Mouse (Mus musculus) liver, embryonic 11.5 days (tissue): ENCODE data around the gene Pcbp3. TPM values are rescaled to one million over a fixed set of nuclear protein-coding genes. Genes with fewer than 3 reads are reported as not detected.

Experiments used
- ATAC-seq: fragments of 200-750 bp; cut with Nextera tagmentation; replicated peaks from 2 replicates; pipeline ENCODE4 v1.8.0; 2017; ENCODE audit warnings: moderate number of reproducible peaks, mild to moderate bottlenecking, moderate TSS enrichment, moderate library complexity; ENCODE audit not compliant: low FRiP score
- DNase-seq: peaks from one replicate; pipeline ENCODE4 v3.0.0-alpha.2; 2017; ENCODE audit warnings: low spot score
- H3K27ac ChIP-seq: fragments of 300-500 bp; sonication (generic); 2 replicates; pipeline ENCODE4 v1.5.1; 2014; ENCODE audit warnings: mild to moderate bottlenecking, low read depth, low read length, control low read depth
- H3K27me3 ChIP-seq: fragments of 300-500 bp; sonication (generic); replicated peaks from 2 replicates; pipeline ENCODE4 v1.6.1; 2014; ENCODE audit warnings: low read length, mixed read lengths; ENCODE audit not compliant: control insufficient read depth, insufficient read depth
- H3K36me3 ChIP-seq: fragments of 300-500 bp; sonication (generic); 2 replicates; pipeline ENCODE4 v1.6.1; 2014; ENCODE audit warnings: mild to moderate bottlenecking, low read length, moderate library complexity, mixed read lengths; ENCODE audit not compliant: control insufficient read depth, insufficient read depth
- H3K4me1 ChIP-seq: fragments of 300-500 bp; sonication (generic); replicated peaks from 2 replicates; pipeline ENCODE4 v1.6.1; 2014; ENCODE audit warnings: low read length, mixed read lengths; ENCODE audit not compliant: control insufficient read depth, insufficient read depth
- H3K4me2 ChIP-seq: fragments of 300-500 bp; sonication (generic); 2 replicates; pipeline ENCODE4 v1.6.1; 2014; ENCODE audit warnings: mild to moderate bottlenecking, control low read depth, moderate library complexity
- H3K4me3 ChIP-seq: fragments of 300-500 bp; sonication (generic); 2 replicates; pipeline ENCODE4 v1.5.1; 2014; ENCODE audit warnings: low read depth, low read length, control low read depth
- H3K9ac ChIP-seq: fragments of 300-500 bp; sonication (generic); 2 replicates; pipeline ENCODE4 v1.6.1; 2014; ENCODE audit warnings: low read depth, low read length, control low read depth
- H3K9me3 ChIP-seq: fragments of 300-500 bp; sonication (generic); 2 replicates; pipeline ENCODE4 v1.6.1; 2016; ENCODE audit warnings: low read length, inconsistent platforms, mixed read lengths; ENCODE audit not compliant: control insufficient read depth
- WGBS: fragments of 180-500 bp; shearing (Covaris S2); extraction: QIAGEN DNeasy Blood & Tissue Kit; methylation state at CpG from one replicate; pipeline ENCODE4 v1.1.7; 2014; 5-methylcytosine and 5-hydroxymethylcytosine counted together
- polyA plus RNA-seq: library from polyadenylated mRNA; unstranded; fragments of >200 nt; fragmentation: Nextera tagmentation; extraction: Ambion mirVana; gene quantifications from 2 replicates; pipeline ENCODE4 v1.2.1, GENCODE M21; 2014

Pcbp3 gene
- polyA plus RNA-seq, 1 experiment from 2014 or later, result 9.6 TPM

GRCm38 (mm10) chr10:76725682-76726285, 235.9 kb downstream of the Pcbp3 start, which contains the start of gene Col6a1:
Col6a1 (minus strand) TSS chr10:76726168.
- Histone ChIP-seq H3K4me1 (0 out of 2 replicates have a peak, but pooled peaks cover 3% of the 10 kb centered on the region), H3K27ac (no peak within 1 kb of the TSS), H3K9ac (no peak within 1 kb of the TSS), H3K4me3 (0 out of 2 replicates have a peak within 1 kb of the TSS, but pooled peaks have one; percentile 5), H3K9me3 (no peaks in the 10 kb centered on the region), H3K4me2 (peak within 1 kb of the TSS; percentile 11), H3K27me3 (no peaks in the 10 kb centered on the region), H3K36me3 (no peaks in the 10 kb centered on the region)
- 29% methylated on average over 9 of the region's 9 CpGs for WGBS
- DNase-seq, result peak; percentile 30
- no peak for ATAC-seq

- no peaks in the 10 kb centered on the region for H3K9me3 ChIP-seq
- H3K4me1 ChIP-seq, result 0 out of 2 replicates have a peak, but pooled peaks cover 3% of the 10 kb centered on the region
- 67% methylated on average over 2 of the region's 2 CpGs for WGBS
- no peaks in the 10 kb centered on the region for H3K27me3 ChIP-seq
- no peak overlapping the region for H3K9ac ChIP-seq
- no peak overlapping the region for H3K27ac ChIP-seq
- DNase-seq (peak; percentile 28), ATAC-seq (no peak)
- H3K36me3 ChIP-seq, result no peaks in the 10 kb centered on the region
- no peak overlapping the region for H3K4me3 ChIP-seq
- peak overlapping the region; percentile 11 for H3K4me2 ChIP-seq
These were observed 236.6 kb downstream of the Pcbp3 start for GRCm38 (mm10) chr10:76725097-76725496.

- 0 out of 2 replicates have a peak, but pooled peaks cover 3% of the 10 kb centered on the region for H3K4me1 ChIP-seq
- no peak overlapping the region for H3K9ac ChIP-seq
- ATAC-seq (no peak), DNase-seq (peak; percentile 25)
- no peaks in the 10 kb centered on the region for H3K27me3 ChIP-seq
- no peak overlapping the region for H3K4me3 ChIP-seq
- H3K9me3 ChIP-seq, result no peaks in the 10 kb centered on the region
- peak overlapping the region; percentile 11; the same call in 1 of the 2 replicates for H3K4me2 ChIP-seq
- no peaks in the 10 kb centered on the region for H3K36me3 ChIP-seq
- WGBS, result 40% methylated on average over 5 of the region's 5 CpGs
- H3K27ac ChIP-seq, result no peak overlapping the region
These were observed 237.4 kb downstream of the Pcbp3 start for GRCm38 (mm10) chr10:76724231-76724736.

DNA sequence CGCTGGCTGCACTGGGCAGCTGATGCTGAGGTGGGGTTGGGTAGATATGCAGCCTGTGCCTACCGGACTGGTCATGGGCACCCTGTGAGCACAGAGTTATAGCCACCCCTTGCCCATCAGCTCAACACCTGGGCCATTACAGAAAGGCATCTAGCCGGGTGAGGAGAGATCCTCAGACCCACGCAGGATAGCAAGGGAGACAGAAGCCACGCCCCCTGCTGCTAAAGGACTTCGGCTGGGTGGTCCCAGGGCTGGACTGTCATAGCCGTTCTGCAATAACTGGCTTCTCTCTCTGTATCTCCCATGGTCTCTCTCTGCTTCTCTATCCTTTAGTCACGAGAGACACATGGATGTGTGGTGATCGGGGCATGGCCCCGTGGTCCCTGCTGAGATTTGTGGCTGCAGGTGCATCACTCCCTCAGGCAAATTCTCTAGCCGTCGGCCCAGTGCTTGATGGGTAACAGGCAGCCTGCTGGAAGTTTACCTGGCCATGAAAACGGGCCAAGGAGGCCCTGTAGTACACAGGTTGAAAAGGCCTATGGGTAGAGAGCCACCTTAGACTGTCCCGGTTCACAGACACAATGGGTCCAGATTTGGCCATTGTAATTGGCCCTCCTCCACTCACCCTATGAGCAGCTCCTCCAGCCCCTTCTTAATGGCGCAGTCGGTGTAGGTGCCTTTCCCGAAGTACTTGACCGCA, 238.8 kb downstream of the Pcbp3 start:
- Histone ChIP-seq H3K9ac (no peak overlapping the region), H3K36me3 (no peaks in the 10 kb centered on the region), H3K27ac (no peak overlapping the region), H3K4me1 (0 out of 2 replicates have a peak, but pooled peaks cover 3% of the 10 kb centered on the region), H3K4me2 (no peak overlapping the region), H3K27me3 (no peaks in the 10 kb centered on the region), H3K4me3 (no peak overlapping the region), H3K9me3 (no peaks in the 10 kb centered on the region)
- no peak for DNase-seq
- no peak for ATAC-seq
- 85% methylated on average over 18 of the region's 18 CpGs for WGBS

DNA sequence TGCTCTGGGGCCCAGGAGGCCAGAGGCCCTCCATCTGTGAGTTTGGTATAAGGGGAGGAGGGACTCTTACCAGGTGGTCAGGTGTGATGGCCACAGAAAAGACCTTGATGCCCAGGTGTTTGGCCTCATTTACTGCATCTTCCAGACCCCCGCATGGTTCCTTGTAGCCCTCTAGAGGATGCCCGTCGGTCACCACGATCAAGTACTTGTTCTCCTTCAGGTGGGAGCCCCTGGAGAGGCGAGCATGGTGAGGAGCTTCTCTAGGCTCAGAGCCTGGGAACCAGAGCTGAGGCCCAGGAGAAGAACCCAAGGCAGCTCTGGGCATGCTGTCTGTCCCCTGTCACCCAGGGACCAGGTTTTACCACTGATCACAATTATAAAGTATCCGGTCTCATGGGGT, 239.9 kb downstream of the Pcbp3 start:
- no peaks in the 10 kb centered on the region for H3K27me3 ChIP-seq
- no peaks in the 10 kb centered on the region for H3K36me3 ChIP-seq
- H3K4me3 ChIP-seq, result no peak overlapping the region
- H3K4me1 ChIP-seq, result 0 out of 2 replicates have a peak, but pooled peaks cover 3% of the 10 kb centered on the region
- 86% methylated on average over 6 of the region's 6 CpGs for WGBS
- no peak overlapping the region for H3K4me2 ChIP-seq
- ATAC-seq (no peak), DNase-seq (no peak)
- H3K9ac ChIP-seq, result no peak overlapping the region
- no peaks in the 10 kb centered on the region for H3K9me3 ChIP-seq
- no peak overlapping the region for H3K27ac ChIP-seq

DNA sequence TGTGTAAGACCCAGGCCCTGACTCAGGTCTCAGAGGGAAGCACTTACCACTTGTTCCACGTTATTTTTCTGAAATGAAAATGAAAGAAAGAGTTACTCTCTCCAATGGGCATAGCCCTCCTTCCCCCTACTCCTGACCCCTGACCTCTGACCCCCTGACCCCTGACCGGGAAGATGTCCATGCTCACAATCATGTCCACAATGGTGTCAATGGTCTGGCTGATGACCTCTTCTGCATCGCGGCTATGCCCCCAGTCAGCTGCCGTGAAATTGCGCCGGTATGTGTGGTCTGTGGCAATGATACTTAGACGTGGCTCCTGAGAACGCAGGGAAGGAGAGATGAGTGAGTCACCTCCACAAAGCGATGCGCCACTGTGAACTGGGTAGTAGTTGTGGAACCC, 240.5 kb downstream of the Pcbp3 start:
- no peak for DNase-seq
- Histone ChIP-seq H3K4me3 (no peak overlapping the region), H3K9ac (no peak overlapping the region), H3K36me3 (no peaks in the 10 kb centered on the region), H3K9me3 (no peaks in the 10 kb centered on the region), H3K4me1 (0 out of 2 replicates have a peak, but pooled peaks cover 3% of the 10 kb centered on the region), H3K27ac (no peak overlapping the region), H3K4me2 (no peak overlapping the region), H3K27me3 (no peaks in the 10 kb centered on the region)
- no peak for ATAC-seq
- WGBS, result 82% methylated on average over 11 of the region's 11 CpGs

DNA sequence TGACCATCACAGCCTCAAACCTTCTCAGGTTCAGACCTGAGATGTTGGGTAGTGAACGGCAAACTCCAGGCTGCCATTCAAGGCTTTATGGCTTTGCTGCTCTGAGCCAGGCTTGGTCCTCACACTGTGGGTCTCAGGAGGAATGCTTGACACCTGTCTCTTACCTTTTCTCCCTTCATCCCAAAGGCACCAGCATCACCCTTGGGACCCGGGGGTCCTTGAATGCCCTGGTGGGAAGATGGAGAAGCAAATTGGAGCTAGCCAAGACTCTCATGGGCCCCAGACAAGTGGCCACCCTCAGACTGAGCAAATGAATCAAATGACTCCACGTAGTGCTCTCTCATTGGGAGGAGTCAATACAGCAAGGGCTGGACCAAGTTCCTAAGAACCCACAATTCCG, 244.1 kb downstream of the Pcbp3 start:
- H3K9ac ChIP-seq, result no peak overlapping the region
- WGBS, result 89% methylated on average over 4 of the region's 4 CpGs
- H3K27me3 ChIP-seq, result no peaks in the 10 kb centered on the region
- ATAC-seq, result no peak
- H3K27ac ChIP-seq, result no peak overlapping the region
- no peak overlapping the region for H3K4me3 ChIP-seq
- no peak for DNase-seq
- H3K9me3 ChIP-seq, result no peaks in the 10 kb centered on the region
- no peaks in the 10 kb centered on the region for H3K36me3 ChIP-seq
- H3K4me1 ChIP-seq, result no peaks in the 10 kb centered on the region
- H3K4me2 ChIP-seq, result no peak overlapping the region

DNA sequence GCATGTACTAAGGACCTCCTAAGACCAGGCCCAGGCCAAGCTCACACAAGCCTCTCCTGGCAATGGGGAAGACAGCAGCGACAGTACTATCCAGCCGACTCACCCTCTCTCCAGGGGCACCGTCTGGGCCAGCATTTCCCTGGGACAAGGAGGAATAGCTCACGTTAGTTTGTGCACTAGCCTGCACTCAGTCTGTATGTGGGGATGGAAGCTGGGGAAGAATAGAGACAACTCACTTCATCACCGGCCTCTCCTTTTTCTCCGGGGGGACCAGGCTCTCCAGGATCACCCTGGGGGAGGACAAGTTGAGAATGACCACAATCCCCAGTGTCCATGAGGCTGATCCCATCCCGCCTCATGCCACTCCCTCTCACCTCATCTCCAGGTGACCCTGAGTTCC, 244.7 kb downstream of the Pcbp3 start:
- no peak for ATAC-seq
- H3K27me3 ChIP-seq, result no peaks in the 10 kb centered on the region
- H3K9ac ChIP-seq, result no peak overlapping the region
- no peak overlapping the region for H3K4me2 ChIP-seq
- no peaks in the 10 kb centered on the region for H3K36me3 ChIP-seq
- WGBS, result 84% methylated on average over 7 of the region's 7 CpGs
- no peak overlapping the region for H3K27ac ChIP-seq
- no peak overlapping the region for H3K4me3 ChIP-seq
- H3K9me3 ChIP-seq, result no peaks in the 10 kb centered on the region
- DNase-seq, result no peak
- H3K4me1 ChIP-seq, result no peaks in the 10 kb centered on the region
